Mouse (Mus musculus): ENCODE data around the gene Tekt5. TPM values are rescaled to one million over a fixed set of nuclear protein-coding genes. Genes with fewer than 3 reads are reported as not detected.

Tekt5 gene
- polyA plus RNA-seq, 1 experiment from 2014 or later = not detected

GRCm38 (mm10) chr16:10411764-10412746 is 16.8 kb upstream of the Tekt5 start, which contains the start of gene Nubp1:
TSS of gene Nubp1 (plus strand) at chr16:10411948.
- Histone ChIP-seq H3K36me3 (peaks cover 37% of the 10 kb centered on the region), H3K4me1 (peaks cover 15% of the 10 kb centered on the region), H3K4me3 (peak within 1 kb of the TSS; percentile 63), H3K27ac (replicated peaks) (peak within 1 kb of the TSS; percentile 91), H3K27me3 (ENCODE audit: low read depth, poor library complexity, severe bottlenecking) (no peaks in the 10 kb centered on the region), H3K9me3 (replicated peaks) (0 out of 2 replicates have a peak, but pooled peaks cover 4% of the 10 kb centered on the region)
- DNase-seq (ENCODE audit: low spot score) = peak; percentile 97
- 3% methylated on average over 56 of the region's 56 CpGs for WGBS

- Histone ChIP-seq H3K27me3 (ENCODE audit: low read depth, poor library complexity, severe bottlenecking) (peaks cover 24% of the 10 kb centered on the region), H3K9me3 (replicated peaks) (no peaks in the 10 kb centered on the region), H3K4me3 (no peak overlapping the region), H3K36me3 (no peaks in the 10 kb centered on the region), H3K4me1 (peaks cover 8% of the 10 kb centered on the region), H3K27ac (replicated peaks) (no peak overlapping the region)
- DNase-seq (ENCODE audit: low spot score) = peak; percentile 83
- 34% methylated on average over 7 of the region's 7 CpGs for WGBS
Observed at GRCm38 (mm10) chr16:10399160-10399559, 3.9 kb upstream of the Tekt5 start.

GRCm38 (mm10) chr16:10398755-10399154 is 3.5 kb upstream of the Tekt5 start:
- WGBS = 80% methylated on average over 5 of the region's 5 CpGs
- no peak overlapping the region for H3K27ac ChIP-seq (replicated peaks)

GRCm38 (mm10) chr16:10392587-10392986 is 2.7 kb downstream of the Tekt5 start:
- 84% methylated on average over 9 of the region's 9 CpGs for WGBS
- H3K36me3 ChIP-seq = no peaks in the 10 kb centered on the region
- H3K27me3 ChIP-seq (ENCODE audit: low read depth, poor library complexity, severe bottlenecking) = peaks cover 33% of the 10 kb centered on the region

More at GRCm38 (mm10) chr16:10398755-10399154, 3.5 kb upstream of the Tekt5 start:
- H3K4me1 ChIP-seq = peaks cover 8% of the 10 kb centered on the region
- peaks cover 28% of the 10 kb centered on the region for H3K27me3 ChIP-seq (ENCODE audit: low read depth, poor library complexity, severe bottlenecking)
- DNase-seq (ENCODE audit: low spot score) = no peak
- no peaks in the 10 kb centered on the region for H3K36me3 ChIP-seq
- H3K4me3 ChIP-seq = no peak overlapping the region
- H3K9me3 ChIP-seq (replicated peaks) = no peaks in the 10 kb centered on the region

GRCm38 (mm10) chr16:10388634-10389365 is 6.5 kb downstream of the Tekt5 start:
- H3K9me3 ChIP-seq (replicated peaks) = no peaks in the 10 kb centered on the region
- H3K36me3 ChIP-seq = no peaks in the 10 kb centered on the region
- WGBS = 92% methylated on average over 6 of the region's 6 CpGs
- H3K4me1 ChIP-seq = peaks cover 4% of the 10 kb centered on the region; the same call in 1 of the 2 replicates
- no peak overlapping the region for H3K4me3 ChIP-seq
- H3K27me3 ChIP-seq (ENCODE audit: low read depth, poor library complexity, severe bottlenecking) = peaks cover 5% of the 10 kb centered on the region
- DNase-seq (ENCODE audit: low spot score) = no peak
- H3K27ac ChIP-seq (replicated peaks) = no peak overlapping the region

More at GRCm38 (mm10) chr16:10392587-10392986, 2.7 kb downstream of the Tekt5 start:
- Histone ChIP-seq H3K4me1 (peaks cover 8% of the 10 kb centered on the region), H3K4me3 (no peak overlapping the region), H3K9me3 (replicated peaks) (no peaks in the 10 kb centered on the region), H3K27ac (replicated peaks) (no peak overlapping the region)
- DNase-seq (ENCODE audit: low spot score) = no peak

GRCm38 (mm10) chr16:10385261-10385660 is 10.0 kb downstream of the Tekt5 start:
- Histone ChIP-seq H3K4me1 (peaks cover 4% of the 10 kb centered on the region; the same call in 1 of the 2 replicates), H3K9me3 (replicated peaks) (no peaks in the 10 kb centered on the region), H3K27ac (replicated peaks) (no peak overlapping the region), H3K4me3 (no peak overlapping the region), H3K36me3 (no peaks in the 10 kb centered on the region), H3K27me3 (ENCODE audit: low read depth, poor library complexity, severe bottlenecking) (no peaks in the 10 kb centered on the region; the same call in 1 of the 2 replicates)
- DNase-seq (ENCODE audit: low spot score) = no peak
- 83% methylated on average over 12 of the region's 12 CpGs for WGBS

GRCm38 (mm10) chr16:10384544-10384943 is 10.7 kb downstream of the Tekt5 start:
- Histone ChIP-seq H3K36me3 (no peaks in the 10 kb centered on the region), H3K4me1 (peaks cover 4% of the 10 kb centered on the region; the same call in 1 of the 2 replicates), H3K4me3 (no peak overlapping the region), H3K27ac (replicated peaks) (no peak overlapping the region), H3K27me3 (ENCODE audit: low read depth, poor library complexity, severe bottlenecking) (no peaks in the 10 kb centered on the region; the same call in 1 of the 2 replicates), H3K9me3 (replicated peaks) (no peaks in the 10 kb centered on the region)
- no peak for DNase-seq (ENCODE audit: low spot score)
- 62% methylated on average over 3 of the region's 3 CpGs for WGBS

GRCm38 (mm10) chr16:10384060-10384497 is 11.2 kb downstream of the Tekt5 start:
- Histone ChIP-seq H3K27me3 (ENCODE audit: low read depth, poor library complexity, severe bottlenecking) (no peaks in the 10 kb centered on the region; the same call in 1 of the 2 replicates), H3K36me3 (no peaks in the 10 kb centered on the region), H3K27ac (replicated peaks) (no peak overlapping the region), H3K9me3 (replicated peaks) (no peaks in the 10 kb centered on the region), H3K4me1 (peaks cover 4% of the 10 kb centered on the region; the same call in 1 of the 2 replicates), H3K4me3 (0 out of 2 replicates have a peak overlapping the region, but pooled peaks have one; percentile 17)
- DNase-seq (ENCODE audit: low spot score) = no peak
- WGBS = 32% methylated on average over 8 of the region's 8 CpGs

GRCm38 (mm10) chr16:10379531-10379930 is 15.8 kb downstream of the Tekt5 start:
- no peaks in the 10 kb centered on the region for H3K36me3 ChIP-seq
- WGBS = 73% methylated on average over 2 of the region's 2 CpGs
- DNase-seq (ENCODE audit: low spot score) = no peak
- no peak overlapping the region for H3K4me3 ChIP-seq
- no peak overlapping the region for H3K27ac ChIP-seq (replicated peaks)
- H3K27me3 ChIP-seq (ENCODE audit: low read depth, poor library complexity, severe bottlenecking) = no peaks in the 10 kb centered on the region
- peaks cover 11% of the 10 kb centered on the region for H3K4me1 ChIP-seq
- no peaks in the 10 kb centered on the region for H3K9me3 ChIP-seq (replicated peaks)

- Histone ChIP-seq H3K4me1 (peaks cover 11% of the 10 kb centered on the region), H3K4me3 (no peak overlapping the region), H3K36me3 (no peaks in the 10 kb centered on the region), H3K9me3 (replicated peaks) (no peaks in the 10 kb centered on the region), H3K27me3 (ENCODE audit: low read depth, poor library complexity, severe bottlenecking) (no peaks in the 10 kb centered on the region), H3K27ac (replicated peaks) (no peak overlapping the region)
- DNase-seq (ENCODE audit: low spot score) = no peak
- WGBS = 67% methylated on average over 1 of the region's 1 CpGs
Observed at GRCm38 (mm10) chr16:10377286-10377685, 18.0 kb downstream of the Tekt5 start.

- DNase-seq (ENCODE audit: low spot score) = peak; percentile 59
- 25% methylated on average over 13 of the region's 13 CpGs for WGBS
- Histone ChIP-seq H3K9me3 (replicated peaks) (no peaks in the 10 kb centered on the region), H3K4me3 (peak overlapping the region; percentile 33), H3K27me3 (ENCODE audit: low read depth, poor library complexity, severe bottlenecking) (no peaks in the 10 kb centered on the region), H3K36me3 (no peaks in the 10 kb centered on the region), H3K27ac (replicated peaks) (peak overlapping the region; percentile 50), H3K4me1 (peaks cover 20% of the 10 kb centered on the region)
Observed at GRCm38 (mm10) chr16:10374254-10375011, 20.9 kb downstream of the Tekt5 start.

GRCm38 (mm10) chr16:10372372-10372771 is 22.9 kb downstream of the Tekt5 start:
- WGBS = 87% methylated on average over 4 of the region's 4 CpGs
- DNase-seq (ENCODE audit: low spot score) = no peak
- no peaks in the 10 kb centered on the region for H3K27me3 ChIP-seq (ENCODE audit: low read depth, poor library complexity, severe bottlenecking)

More at GRCm38 (mm10) chr16:10372372-10372771, 22.9 kb downstream of the Tekt5 start:
- H3K4me3 ChIP-seq = no peak overlapping the region
- H3K4me1 ChIP-seq = peaks cover 26% of the 10 kb centered on the region
- no peaks in the 10 kb centered on the region for H3K36me3 ChIP-seq
- no peak overlapping the region for H3K27ac ChIP-seq (replicated peaks)
- H3K9me3 ChIP-seq (replicated peaks) = no peaks in the 10 kb centered on the region

Measured in midbrain, embryonic 10.5 days (tissue).